Mouse (Mus musculus) liver, embryonic 12.5 days (tissue): ENCODE results near the gene C730034F03Rik. TPM values are rescaled to one million over a fixed set of nuclear protein-coding genes. Genes with fewer than 3 reads are reported as not detected.

Experiments
- ATAC-seq: fragments of 200-750 bp; cut with Nextera tagmentation; 2 replicates; pipeline ENCODE4 v1.8.0; 2017; ENCODE audit warnings: moderate number of reproducible peaks, mild to moderate bottlenecking, moderate library complexity
- H3K27ac ChIP-seq: fragments of 300-500 bp; sonication (generic); 2 replicates; pipeline ENCODE4 v1.5.1; 2016; ENCODE audit warnings: mild to moderate bottlenecking
- H3K27me3 ChIP-seq: fragments of 300-500 bp; sonication (generic); replicated peaks from 2 replicates; pipeline ENCODE4 v1.6.1; 2016; ENCODE audit warnings: mild to moderate bottlenecking, moderate library complexity
- H3K36me3 ChIP-seq: fragments of 300-500 bp; sonication (generic); 2 replicates; pipeline ENCODE4 v1.6.1; 2016; ENCODE audit warnings: mild to moderate bottlenecking, moderate library complexity
- H3K4me1 ChIP-seq: fragments of 300-500 bp; sonication (generic); 2 replicates; pipeline ENCODE4 v1.6.1; 2016
- H3K4me2 ChIP-seq: fragments of 300-500 bp; sonication (generic); 2 replicates; pipeline ENCODE4 v1.6.1; 2016; ENCODE audit warnings: mild to moderate bottlenecking, moderate library complexity
- H3K4me3 ChIP-seq: fragments of 300-500 bp; sonication (generic); 2 replicates; pipeline ENCODE4 v1.5.1; 2016; ENCODE audit warnings: mild to moderate bottlenecking, moderate library complexity
- H3K9ac ChIP-seq: fragments of 300-500 bp; sonication (generic); 2 replicates; pipeline ENCODE4 v1.6.1; 2016; ENCODE audit warnings: mild to moderate bottlenecking, moderate library complexity
- H3K9me3 ChIP-seq: fragments of 300-500 bp; sonication (generic); replicated peaks from 2 replicates; pipeline ENCODE4 v1.6.1; 2016; ENCODE audit warnings: mild to moderate bottlenecking, moderate library complexity
- WGBS: fragments of 180-500 bp; shearing (Covaris S2); methylation state at CpG from one replicate; pipeline ENCODE4 v1.1.7; 2016; ENCODE audit not compliant: insufficient replicate concordance; 5-methylcytosine and 5-hydroxymethylcytosine counted together
- polyA plus RNA-seq: library from polyadenylated mRNA; unstranded; fragments of >200 nt; fragmentation: Nextera tagmentation; extraction: Ambion mirVana; gene quantifications from 2 replicates; pipeline ENCODE4 v1.2.1, GENCODE M21; 2016

The C730034F03Rik gene
- polyA plus RNA-seq, 1 experiment from 2014 or later = 2.3 TPM

- Histone ChIP-seq H3K4me2 (no peak overlapping the region), H3K9ac (no peak overlapping the region), H3K27ac (no peak overlapping the region), H3K27me3 (0 out of 2 replicates have a peak, but pooled peaks cover 5% of the 10 kb centered on the region), H3K4me3 (no peak overlapping the region), H3K4me1 (peaks cover 19% of the 10 kb centered on the region), H3K36me3 (no peaks in the 10 kb centered on the region), H3K9me3 (no peaks in the 10 kb centered on the region)
- WGBS = 66% methylated on average over 5 of the region's 5 CpGs
- ATAC-seq = no peak
Observed at GRCm38 (mm10) chr15:89435878-89436277, 6.5 kb downstream of the C730034F03Rik start.

- no peak for ATAC-seq
- H3K27ac ChIP-seq = no peak overlapping the region
- no peak overlapping the region for H3K4me2 ChIP-seq
- H3K4me1 ChIP-seq = no peaks in the 10 kb centered on the region
- no peaks in the 10 kb centered on the region for H3K9me3 ChIP-seq
- WGBS = 36% methylated on average over 8 of the region's 8 CpGs
- 0 out of 2 replicates have a peak, but pooled peaks cover 7% of the 10 kb centered on the region for H3K27me3 ChIP-seq
- no peak overlapping the region for H3K9ac ChIP-seq
- H3K36me3 ChIP-seq = no peaks in the 10 kb centered on the region
- no peak overlapping the region for H3K4me3 ChIP-seq
Observed at GRCm38 (mm10) chr15:89442486-89443070, 13.2 kb downstream of the C730034F03Rik start.

DNA sequence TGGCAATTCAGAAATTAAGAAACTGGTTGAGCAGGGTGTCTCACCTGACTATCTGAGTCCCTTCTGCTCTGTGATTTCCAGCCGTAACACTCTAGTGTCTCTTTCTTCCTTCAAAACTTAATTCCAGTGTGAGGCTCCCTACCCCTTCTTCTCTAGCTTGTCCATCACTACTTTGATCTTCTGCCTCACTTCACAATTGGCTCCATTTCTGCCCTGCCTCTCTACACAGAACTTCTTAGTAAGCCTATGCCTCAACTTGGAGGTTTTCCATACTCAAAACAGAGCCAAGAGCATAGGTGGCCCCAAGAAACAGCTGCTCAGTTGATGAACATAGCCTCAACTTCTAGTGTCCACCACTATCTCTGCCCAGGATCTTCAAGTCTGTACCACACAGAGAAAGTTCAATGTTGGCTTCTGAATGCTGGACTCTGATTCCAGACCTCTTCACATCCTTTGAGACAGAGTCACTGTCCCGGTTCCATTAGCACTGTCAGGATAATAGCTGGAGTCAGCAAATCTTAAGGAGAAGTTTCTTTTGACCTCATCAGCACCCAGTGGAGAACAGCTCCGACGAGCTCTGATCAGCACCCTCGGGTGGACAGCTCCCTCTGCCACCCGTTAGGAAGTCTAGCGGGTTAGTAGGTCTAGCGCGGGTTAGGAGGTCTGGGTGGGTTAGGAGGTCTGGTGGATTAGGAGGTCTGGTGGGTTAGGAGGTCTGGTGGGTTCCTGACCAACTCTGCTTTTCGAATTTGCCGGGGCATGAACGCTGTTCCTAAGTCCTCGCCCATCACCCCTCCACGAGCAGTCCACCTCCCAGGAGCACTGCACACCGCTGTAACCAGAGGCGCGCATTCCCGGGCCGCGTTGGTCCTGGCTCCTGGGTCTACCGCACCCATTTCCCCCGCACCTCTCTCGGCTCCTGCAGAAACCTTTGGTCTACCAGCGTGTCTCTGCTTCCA lies 23.8 kb downstream of the C730034F03Rik start:
- peak; percentile 33; the same call in 1 of the 2 replicates for ATAC-seq
- 5% methylated on average over 24 of the region's 24 CpGs for WGBS
- Histone ChIP-seq H3K4me3 (peak overlapping the region; percentile 47; the same call in 1 of the 2 replicates), H3K27ac (no peak overlapping the region), H3K9me3 (no peaks in the 10 kb centered on the region), H3K9ac (no peak overlapping the region), H3K4me2 (peak overlapping the region; percentile 72), H3K27me3 (peaks cover 89% of the 10 kb centered on the region), H3K36me3 (no peaks in the 10 kb centered on the region), H3K4me1 (peaks cover 12% of the 10 kb centered on the region)

DNA sequence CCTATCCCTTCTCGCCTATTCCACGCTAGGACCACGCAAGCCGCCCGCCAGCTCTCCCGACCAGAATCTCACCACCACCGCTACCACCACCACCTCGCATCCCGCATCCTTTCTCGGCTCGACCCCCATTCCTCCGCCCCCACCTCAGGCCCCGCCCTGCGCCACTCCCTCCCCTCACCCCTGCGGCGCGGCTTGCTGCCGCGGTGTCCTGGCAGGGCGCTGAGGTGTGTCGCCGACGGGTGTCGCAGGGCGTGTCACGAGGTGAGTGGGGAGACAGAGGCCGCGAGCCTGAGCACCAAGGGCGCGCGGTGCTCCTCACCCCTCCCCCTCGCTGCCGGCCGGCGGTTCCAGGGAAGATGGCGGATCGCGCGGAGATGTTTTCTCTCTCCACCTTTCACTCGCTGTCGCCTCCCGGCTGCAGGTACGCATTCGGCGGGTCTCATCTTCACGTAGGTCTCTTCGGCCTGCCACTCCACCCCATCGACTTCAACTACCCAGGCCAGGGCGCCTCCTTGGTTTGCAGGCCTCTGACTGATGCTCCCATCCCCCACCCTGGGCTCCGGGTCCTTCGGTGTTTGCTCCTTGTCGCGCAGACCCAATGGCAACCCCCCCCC lies 24.6 kb downstream of the C730034F03Rik start, which contains the start of gene Mapk8ip2:
Gene Mapk8ip2, plus strand, starts transcription at position 49 of the 614 bp plus-strand sequence.
- 3% methylated on average over 53 of the region's 53 CpGs for WGBS
- Histone ChIP-seq H3K36me3 (no peaks in the 10 kb centered on the region), H3K9me3 (no peaks in the 10 kb centered on the region), H3K27me3 (peaks cover 93% of the 10 kb centered on the region), H3K4me3 (peak within 1 kb of the TSS; percentile 47), H3K4me2 (peak within 1 kb of the TSS; percentile 72), H3K9ac (no peak within 1 kb of the TSS), H3K4me1 (peaks cover 12% of the 10 kb centered on the region), H3K27ac (no peak within 1 kb of the TSS)
- ATAC-seq = no peak

- H3K4me2 ChIP-seq = no peak overlapping the region
Observed at GRCm38 (mm10) chr15:89454857-89455256, 25.5 kb downstream of the C730034F03Rik start.

DNA sequence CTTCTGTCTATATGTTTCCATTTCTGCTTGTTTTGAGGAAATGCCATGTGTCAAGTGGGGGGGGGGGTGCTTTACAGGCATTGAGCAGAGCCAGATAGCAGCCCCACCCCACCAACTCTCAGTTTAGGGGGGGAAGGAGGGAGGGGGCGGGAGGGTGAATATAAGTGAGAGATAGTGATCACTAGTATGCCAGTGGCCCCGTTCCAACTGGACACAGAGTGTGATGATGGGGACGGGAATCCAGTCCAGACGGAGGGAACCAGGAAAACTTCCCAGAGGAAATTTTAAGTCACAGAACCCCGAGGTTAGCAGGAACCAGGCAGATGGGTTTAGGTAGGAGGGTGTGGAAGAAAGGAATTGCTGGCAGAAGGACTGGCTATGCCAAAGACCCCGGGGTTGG lies 26.3 kb downstream of the C730034F03Rik start:
- H3K4me3 ChIP-seq = no peak overlapping the region
- H3K9ac ChIP-seq = no peak overlapping the region
- H3K9me3 ChIP-seq = no peaks in the 10 kb centered on the region
- H3K27ac ChIP-seq = no peak overlapping the region
- 57% methylated on average over 6 of the region's 6 CpGs for WGBS
- H3K4me1 ChIP-seq = peaks cover 12% of the 10 kb centered on the region
- ATAC-seq = no peak
- H3K4me2 ChIP-seq = no peak overlapping the region
- H3K36me3 ChIP-seq = no peaks in the 10 kb centered on the region
- H3K27me3 ChIP-seq = peaks cover 91% of the 10 kb centered on the region

More at GRCm38 (mm10) chr15:89454857-89455256, 25.5 kb downstream of the C730034F03Rik start:
- no peak for ATAC-seq
- Histone ChIP-seq H3K4me3 (no peak overlapping the region), H3K4me1 (peaks cover 12% of the 10 kb centered on the region), H3K9ac (no peak overlapping the region), H3K36me3 (no peaks in the 10 kb centered on the region), H3K27ac (no peak overlapping the region), H3K9me3 (no peaks in the 10 kb centered on the region), H3K27me3 (peaks cover 92% of the 10 kb centered on the region)
- WGBS = 29% methylated on average over 5 of the region's 6 CpGs

GRCm38 (mm10) chr15:89458942-89459341 lies 29.6 kb downstream of the C730034F03Rik start:
- H3K27ac ChIP-seq = no peak overlapping the region
- H3K27me3 ChIP-seq = peaks cover 67% of the 10 kb centered on the region
- H3K4me1 ChIP-seq = peaks cover 8% of the 10 kb centered on the region
- H3K9me3 ChIP-seq = no peaks in the 10 kb centered on the region
- no peak overlapping the region for H3K4me2 ChIP-seq
- H3K36me3 ChIP-seq = no peaks in the 10 kb centered on the region
- no peak overlapping the region for H3K9ac ChIP-seq
- ATAC-seq = no peak
- WGBS = 48% methylated on average over 15 of the region's 15 CpGs
- no peak overlapping the region for H3K4me3 ChIP-seq

DNA sequence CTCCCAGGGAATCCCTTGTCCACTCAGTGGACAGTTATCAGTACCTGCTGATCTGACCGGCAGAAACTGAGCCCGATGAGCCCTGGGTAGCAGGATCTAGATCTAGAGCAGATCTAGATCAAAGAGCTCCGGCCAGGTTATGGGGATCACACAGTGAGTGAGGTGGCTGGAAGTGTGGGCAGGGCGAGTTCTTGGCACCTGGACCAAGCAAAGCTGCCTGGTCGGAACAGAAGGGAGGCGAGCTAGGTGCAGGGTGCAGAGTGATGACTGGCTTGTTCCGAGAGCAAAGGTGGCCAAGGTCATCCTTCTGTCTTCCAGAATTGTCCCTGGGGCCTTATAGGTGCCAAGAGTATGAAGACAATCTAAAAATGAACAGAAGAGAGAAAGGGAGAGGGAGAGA lies 30.4 kb downstream of the C730034F03Rik start:
- H3K9me3 ChIP-seq = no peaks in the 10 kb centered on the region
- H3K27me3 ChIP-seq = peaks cover 58% of the 10 kb centered on the region
- no peak overlapping the region for H3K27ac ChIP-seq
- H3K4me3 ChIP-seq = no peak overlapping the region
- no peaks in the 10 kb centered on the region for H3K4me1 ChIP-seq
- no peak overlapping the region for H3K9ac ChIP-seq
- WGBS = 64% methylated on average over 7 of the region's 7 CpGs
- H3K4me2 ChIP-seq = no peak overlapping the region
- H3K36me3 ChIP-seq = no peaks in the 10 kb centered on the region
- no peak for ATAC-seq

GRCm38 (mm10) chr15:89460298-89460697 lies 30.9 kb downstream of the C730034F03Rik start:
- Histone ChIP-seq H3K36me3 (no peaks in the 10 kb centered on the region), H3K9me3 (no peaks in the 10 kb centered on the region), H3K27me3 (peaks cover 54% of the 10 kb centered on the region), H3K4me2 (no peak overlapping the region), H3K4me1 (no peaks in the 10 kb centered on the region), H3K27ac (no peak overlapping the region), H3K9ac (no peak overlapping the region), H3K4me3 (no peak overlapping the region)
- no peak for ATAC-seq
- 47% methylated on average over 10 of the region's 10 CpGs for WGBS

GRCm38 (mm10) chr15:89461321-89461720 lies 31.9 kb downstream of the C730034F03Rik start:
- Histone ChIP-seq H3K36me3 (no peaks in the 10 kb centered on the region), H3K4me1 (no peaks in the 10 kb centered on the region), H3K4me2 (no peak overlapping the region), H3K27ac (no peak overlapping the region), H3K27me3 (peaks cover 43% of the 10 kb centered on the region), H3K4me3 (no peak overlapping the region), H3K9ac (no peak overlapping the region), H3K9me3 (no peaks in the 10 kb centered on the region)
- 65% methylated on average over 15 of the region's 15 CpGs for WGBS
- no peak for ATAC-seq

DNA sequence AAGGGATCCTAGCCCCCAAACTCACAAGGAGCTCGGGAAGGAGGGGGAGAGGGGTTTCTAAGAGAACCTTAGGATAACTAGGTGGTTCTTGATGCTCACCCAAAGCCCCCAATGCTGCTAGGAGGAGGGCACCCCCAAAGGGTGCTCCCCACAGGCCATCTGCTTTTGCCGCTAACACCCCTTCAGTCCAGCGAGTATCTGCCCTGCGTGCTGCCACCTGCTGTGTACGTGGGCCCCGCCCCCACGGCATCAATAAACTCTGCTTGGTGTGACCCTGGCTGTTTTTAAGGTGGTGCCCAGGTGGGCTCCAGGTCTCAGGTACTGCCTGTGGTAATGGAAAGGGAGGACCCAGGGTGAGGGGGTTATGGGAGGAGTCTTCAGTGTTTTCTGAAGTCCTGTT lies 32.8 kb downstream of the C730034F03Rik start:
- no peak overlapping the region for H3K4me2 ChIP-seq
- WGBS = 66% methylated on average over 7 of the region's 7 CpGs
- H3K9me3 ChIP-seq = no peaks in the 10 kb centered on the region
- H3K4me3 ChIP-seq = no peak overlapping the region
- H3K27ac ChIP-seq = no peak overlapping the region
- no peak for ATAC-seq
- no peaks in the 10 kb centered on the region for H3K36me3 ChIP-seq
- H3K27me3 ChIP-seq = peaks cover 35% of the 10 kb centered on the region
- H3K9ac ChIP-seq = no peak overlapping the region
- H3K4me1 ChIP-seq = no peaks in the 10 kb centered on the region
